Mouse (Mus musculus): ENCODE results near the gene Smyd5. TPM values are rescaled to one million over a fixed set of nuclear protein-coding genes. Genes with fewer than 3 reads are reported as not detected.

Smyd5 gene
- polyA plus RNA-seq, 1 experiment from 2014 or later = 10.9 TPM

- ATAC-seq = no peak
- Histone ChIP-seq H3K27ac (ENCODE audit: low read depth, low read length) (no peak overlapping the region), H3K9me3 (ENCODE audit: control insufficient read depth) (no peaks in the 10 kb centered on the region), H3K4me3 (ENCODE audit: low read depth, low read length) (no peak overlapping the region), H3K4me2 (replicated peaks; ENCODE audit: low read depth) (no peak overlapping the region), H3K9ac (ENCODE audit: low read depth, low read length) (no peak overlapping the region), H3K27me3 (replicated peaks; ENCODE audit: control insufficient read depth, insufficient read depth, low read length) (peaks cover 22% of the 10 kb centered on the region), H3K36me3 (ENCODE audit: control insufficient read depth, insufficient read depth) (no peaks in the 10 kb centered on the region), H3K4me1 (replicated peaks; ENCODE audit: control insufficient read depth, insufficient read depth, low read length) (no peaks in the 10 kb centered on the region)
- TF ChIP-seq CTCF (IDR thresholded peaks at IDR 0.05; ENCODE audit: low read depth) = no peak
- WGBS = 76% methylated on average over 5 of the region's 5 CpGs
These were observed 48.2 kb downstream of the Smyd5 start for GRCm38 (mm10) chr6:85479979-85480378.

DNA sequence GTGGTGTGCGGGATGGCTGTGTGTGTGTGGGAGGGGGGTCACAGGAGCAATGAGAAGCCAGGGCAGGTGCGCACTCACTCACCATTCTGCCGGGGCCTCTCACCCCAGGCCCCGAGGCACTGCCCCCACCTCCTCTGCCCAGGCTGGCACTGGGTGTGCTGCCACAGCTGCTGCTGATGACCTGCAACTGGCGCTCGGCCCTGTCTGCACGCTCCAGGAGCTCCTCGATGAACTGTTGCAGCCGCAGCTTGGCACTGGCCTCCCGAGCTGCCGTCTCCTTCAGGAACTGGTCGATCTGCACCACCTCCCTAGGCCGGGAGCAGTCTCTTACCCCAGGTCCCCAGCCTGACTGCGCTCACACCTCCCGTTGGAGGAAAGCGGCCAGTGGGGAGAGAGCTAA lies 48.9 kb downstream of the Smyd5 start:
- Histone ChIP-seq H3K27ac (ENCODE audit: low read depth, low read length) (no peak overlapping the region), H3K4me1 (replicated peaks; ENCODE audit: control insufficient read depth, insufficient read depth, low read length) (no peaks in the 10 kb centered on the region), H3K9ac (ENCODE audit: low read depth, low read length) (no peak overlapping the region), H3K36me3 (ENCODE audit: control insufficient read depth, insufficient read depth) (no peaks in the 10 kb centered on the region), H3K9me3 (ENCODE audit: control insufficient read depth) (no peaks in the 10 kb centered on the region), H3K4me2 (replicated peaks; ENCODE audit: low read depth) (no peak overlapping the region), H3K27me3 (replicated peaks; ENCODE audit: control insufficient read depth, insufficient read depth, low read length) (peaks cover 28% of the 10 kb centered on the region), H3K4me3 (ENCODE audit: low read depth, low read length) (no peak overlapping the region)
- WGBS = 68% methylated on average over 13 of the region's 16 CpGs
- no peak for TF ChIP-seq CTCF (IDR thresholded peaks at IDR 0.05; ENCODE audit: low read depth)
- ATAC-seq = no peak

- Histone ChIP-seq H3K27ac (ENCODE audit: low read depth, low read length) (no peak overlapping the region), H3K9ac (ENCODE audit: low read depth, low read length) (no peak overlapping the region), H3K9me3 (ENCODE audit: control insufficient read depth) (no peaks in the 10 kb centered on the region), H3K27me3 (replicated peaks; ENCODE audit: control insufficient read depth, insufficient read depth, low read length) (peaks cover 32% of the 10 kb centered on the region), H3K4me1 (replicated peaks; ENCODE audit: control insufficient read depth, insufficient read depth, low read length) (no peaks in the 10 kb centered on the region), H3K4me3 (ENCODE audit: low read depth, low read length) (peak overlapping the region; percentile 31), H3K4me2 (replicated peaks; ENCODE audit: low read depth) (peak overlapping the region; percentile 60), H3K36me3 (ENCODE audit: control insufficient read depth, insufficient read depth) (no peaks in the 10 kb centered on the region)
- no peak for ATAC-seq
- no peak for TF ChIP-seq CTCF (IDR thresholded peaks at IDR 0.05; ENCODE audit: low read depth)
- WGBS = 2% methylated on average over 92 of the region's 92 CpGs
These were observed 52.3 kb downstream of the Smyd5 start for GRCm38 (mm10) chr6:85483843-85484721.

DNA sequence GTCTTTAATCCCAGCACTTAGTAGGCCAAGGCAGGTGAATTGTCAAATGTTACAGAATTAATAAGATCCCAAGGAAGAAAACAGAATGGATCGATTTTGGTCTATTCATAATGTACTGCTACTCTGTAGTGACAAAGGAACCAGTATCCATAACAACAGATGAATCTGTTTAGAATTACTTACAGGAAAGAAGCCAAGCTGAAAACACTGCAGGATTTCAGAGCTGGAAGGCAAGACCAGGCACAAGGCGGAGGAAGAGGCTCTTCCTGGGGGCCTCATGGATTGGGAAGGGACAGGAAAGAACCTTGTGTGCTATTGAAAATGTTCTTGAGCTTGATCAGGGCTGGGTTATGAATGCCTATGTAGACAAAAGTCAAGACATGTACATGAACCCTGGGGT lies 53.9 kb downstream of the Smyd5 start:
- Histone ChIP-seq H3K9me3 (ENCODE audit: control insufficient read depth) (no peaks in the 10 kb centered on the region), H3K9ac (ENCODE audit: low read depth, low read length) (no peak overlapping the region), H3K4me1 (replicated peaks; ENCODE audit: control insufficient read depth, insufficient read depth, low read length) (no peaks in the 10 kb centered on the region), H3K4me3 (ENCODE audit: low read depth, low read length) (no peak overlapping the region), H3K27me3 (replicated peaks; ENCODE audit: control insufficient read depth, insufficient read depth, low read length) (peaks cover 32% of the 10 kb centered on the region), H3K4me2 (replicated peaks; ENCODE audit: low read depth) (no peak overlapping the region), H3K36me3 (ENCODE audit: control insufficient read depth, insufficient read depth) (no peaks in the 10 kb centered on the region), H3K27ac (ENCODE audit: low read depth, low read length) (no peak overlapping the region)
- TF ChIP-seq CTCF (IDR thresholded peaks at IDR 0.05; ENCODE audit: low read depth) = no peak
- ATAC-seq = no peak
- 81% methylated on average over 2 of the region's 2 CpGs for WGBS

- H3K4me1 ChIP-seq (replicated peaks; ENCODE audit: control insufficient read depth, insufficient read depth, low read length) = no peaks in the 10 kb centered on the region
- no peak for ATAC-seq
- H3K27me3 ChIP-seq (replicated peaks; ENCODE audit: control insufficient read depth, insufficient read depth, low read length) = peaks cover 28% of the 10 kb centered on the region
- H3K4me3 ChIP-seq (ENCODE audit: low read depth, low read length) = no peak overlapping the region
- 81% methylated on average over 4 of the region's 4 CpGs for WGBS
- H3K9me3 ChIP-seq (ENCODE audit: control insufficient read depth) = no peaks in the 10 kb centered on the region
- TF ChIP-seq CTCF (IDR thresholded peaks at IDR 0.05; ENCODE audit: low read depth) = no peak
- H3K36me3 ChIP-seq (ENCODE audit: control insufficient read depth, insufficient read depth) = no peaks in the 10 kb centered on the region
- no peak overlapping the region for H3K27ac ChIP-seq (ENCODE audit: low read depth, low read length)
- H3K4me2 ChIP-seq (replicated peaks; ENCODE audit: low read depth) = no peak overlapping the region
- no peak overlapping the region for H3K9ac ChIP-seq (ENCODE audit: low read depth, low read length)
These were observed 56.7 kb downstream of the Smyd5 start for GRCm38 (mm10) chr6:85488510-85488909.

DNA sequence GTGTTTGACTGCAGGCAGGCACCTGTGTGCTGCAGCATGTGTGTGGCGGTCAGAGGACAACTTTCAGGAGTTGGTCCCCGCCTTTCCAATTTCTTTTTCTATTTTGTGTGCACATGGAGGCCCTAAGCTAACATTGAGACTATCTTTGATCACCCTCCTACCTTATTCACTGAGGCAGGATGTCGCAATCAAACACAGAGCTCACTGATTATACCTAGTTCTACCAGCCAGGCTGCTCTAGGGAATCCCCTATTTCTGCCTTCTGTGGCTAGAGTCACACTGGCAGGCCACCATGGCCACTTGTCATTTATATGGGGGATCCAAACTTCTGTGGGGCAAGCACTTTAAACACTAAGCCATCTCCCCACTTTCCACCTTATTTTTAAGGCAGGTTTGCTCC lies 57.9 kb downstream of the Smyd5 start:
- ATAC-seq = no peak
- H3K9me3 ChIP-seq (ENCODE audit: control insufficient read depth) = no peaks in the 10 kb centered on the region
- H3K4me3 ChIP-seq (ENCODE audit: low read depth, low read length) = no peak overlapping the region
- H3K27ac ChIP-seq (ENCODE audit: low read depth, low read length) = no peak overlapping the region
- no peak for TF ChIP-seq CTCF (IDR thresholded peaks at IDR 0.05; ENCODE audit: low read depth)
- H3K9ac ChIP-seq (ENCODE audit: low read depth, low read length) = no peak overlapping the region
- no peaks in the 10 kb centered on the region for H3K36me3 ChIP-seq (ENCODE audit: control insufficient read depth, insufficient read depth)
- peaks cover 16% of the 10 kb centered on the region for H3K27me3 ChIP-seq (replicated peaks; ENCODE audit: control insufficient read depth, insufficient read depth, low read length)
- H3K4me2 ChIP-seq (replicated peaks; ENCODE audit: low read depth) = no peak overlapping the region
- no peaks in the 10 kb centered on the region for H3K4me1 ChIP-seq (replicated peaks; ENCODE audit: control insufficient read depth, insufficient read depth, low read length)
- 36% methylated on average over 3 of the region's 3 CpGs for WGBS

Data from intestine, postnatal 0 days (tissue).